Mouse (Mus musculus): ENCODE measurements around the gene Zdhhc17. TPM values are rescaled to one million over a fixed set of nuclear protein-coding genes. Genes with fewer than 3 reads are reported as not detected.
A peak's percentile ranks its signal among the peaks of the same experiment; 100 is the strongest.

Zdhhc17 gene
- polyA plus RNA-seq (2015; fragmentation: Nextera tagmentation; extraction: Ambion mirVana) = 21.6 and 22.0 TPM in 2 replicates

DNA sequence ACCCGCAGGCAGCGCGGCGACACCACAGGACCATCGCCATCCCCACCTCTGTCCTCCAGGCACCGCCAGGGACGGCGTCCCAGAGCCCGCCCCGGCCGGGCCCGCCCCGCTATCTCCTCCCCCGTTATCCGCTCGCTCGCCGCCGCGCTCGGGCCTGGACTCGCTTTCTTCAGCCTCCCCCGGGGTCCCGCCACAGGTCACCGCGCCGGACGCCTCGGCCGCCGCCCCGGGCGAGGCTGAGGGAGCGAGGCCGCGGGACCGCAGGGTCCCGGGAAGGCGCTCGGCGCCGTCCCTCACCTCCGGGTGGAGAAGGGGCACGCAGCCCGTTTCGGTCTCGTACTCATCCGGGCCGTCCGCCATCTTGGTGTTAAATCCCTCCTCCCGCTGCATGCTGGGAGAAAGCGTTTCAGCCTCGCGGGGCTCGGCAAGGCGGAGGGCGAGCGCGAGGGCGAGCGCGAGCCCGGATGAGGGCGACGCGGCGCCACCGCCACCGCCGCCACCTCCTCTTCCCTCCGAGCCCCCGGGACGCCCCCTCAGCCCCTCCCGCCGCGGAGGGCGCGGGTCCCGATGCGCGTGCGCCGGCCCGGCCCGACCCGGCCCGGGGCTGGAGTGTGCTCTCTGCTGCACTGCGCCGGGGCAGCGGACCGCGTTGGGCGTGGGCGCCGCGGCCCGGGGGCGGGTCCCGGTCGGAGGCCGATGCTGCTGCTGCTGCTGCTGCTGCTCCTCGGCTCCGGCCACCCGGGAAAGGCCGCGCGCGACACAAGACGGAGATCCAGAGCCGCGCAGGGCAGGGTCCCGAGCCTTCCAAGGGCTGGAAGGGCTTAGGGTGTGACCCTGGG is at the start of gene Zdhhc17:
Gene Zdhhc17, minus strand, starts transcription at position 500 of the 839 bp plus-strand sequence.
- H3K9ac ChIP-seq = peak within 1 kb of the TSS; percentile 99
- under 1% methylated on average over 98 of the region's 112 CpGs for WGBS
- H3K4me2 ChIP-seq = peak within 1 kb of the TSS; percentile 61
- no peaks in the 10 kb centered on the region; the same call in 1 of the 2 replicates for H3K4me1 ChIP-seq
- peak within 1 kb of the TSS; percentile 98 for H3K27ac ChIP-seq
- no peaks in the 10 kb centered on the region for H3K27me3 ChIP-seq
- H3K4me3 ChIP-seq = peak within 1 kb of the TSS; percentile 87
- no peaks in the 10 kb centered on the region for H3K9me3 ChIP-seq
- H3K36me3 ChIP-seq = no peaks in the 10 kb centered on the region
- ATAC-seq (ENCODE audit: insufficient number of reproducible peaks, low FRiP score, low TSS enrichment, low read depth) = peak; percentile 88

GRCm38 (mm10) chr10:111055770-111056169 is 45.8 kb upstream of the Zdhhc17 start:
- 43% methylated on average over 4 of the region's 4 CpGs for WGBS
- ATAC-seq (ENCODE audit: insufficient number of reproducible peaks, low FRiP score, low TSS enrichment, low read depth) = no peak
- no peak overlapping the region for H3K27ac ChIP-seq
- no peak overlapping the region for H3K9ac ChIP-seq
- H3K9me3 ChIP-seq = no peaks in the 10 kb centered on the region
- no peaks in the 10 kb centered on the region for H3K4me1 ChIP-seq
- H3K27me3 ChIP-seq = no peaks in the 10 kb centered on the region
- no peak overlapping the region for H3K4me3 ChIP-seq
- H3K4me2 ChIP-seq = no peak overlapping the region
- no peaks in the 10 kb centered on the region for H3K36me3 ChIP-seq

DNA sequence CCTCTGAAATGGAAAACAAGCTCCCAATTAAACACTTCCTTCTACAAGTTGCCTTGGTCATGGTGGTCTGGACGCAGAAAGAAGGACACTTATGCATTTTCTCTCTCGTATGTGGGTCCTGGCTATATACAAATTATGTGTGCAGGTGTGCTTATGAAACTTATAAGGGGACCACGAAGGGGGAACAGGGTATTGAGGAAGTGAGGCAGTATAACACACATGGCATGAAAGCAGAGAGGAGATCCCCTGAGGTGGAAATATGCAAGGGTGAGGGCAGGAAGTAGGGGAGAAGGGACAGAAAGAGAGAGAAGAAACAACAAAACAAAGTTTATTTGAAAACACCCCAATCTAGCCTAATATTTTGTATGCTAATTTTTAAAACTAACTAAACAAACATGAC is 41.7 kb upstream of the Zdhhc17 start:
- no peak overlapping the region for H3K4me3 ChIP-seq
- no peaks in the 10 kb centered on the region for H3K9me3 ChIP-seq
- H3K27me3 ChIP-seq = no peaks in the 10 kb centered on the region
- WGBS = 71% methylated on average over 3 of the region's 3 CpGs
- ATAC-seq (ENCODE audit: insufficient number of reproducible peaks, low FRiP score, low TSS enrichment, low read depth) = no peak
- H3K27ac ChIP-seq = no peak overlapping the region
- no peaks in the 10 kb centered on the region for H3K36me3 ChIP-seq
- H3K4me1 ChIP-seq = no peaks in the 10 kb centered on the region
- H3K4me2 ChIP-seq = no peak overlapping the region
- H3K9ac ChIP-seq = no peak overlapping the region

GRCm38 (mm10) chr10:111050511-111050910 is 40.6 kb upstream of the Zdhhc17 start:
- H3K36me3 ChIP-seq = no peaks in the 10 kb centered on the region
- no peaks in the 10 kb centered on the region for H3K27me3 ChIP-seq
- WGBS = 79% methylated on average over 4 of the region's 4 CpGs
- H3K27ac ChIP-seq = no peak overlapping the region
- no peak for ATAC-seq (ENCODE audit: insufficient number of reproducible peaks, low FRiP score, low TSS enrichment, low read depth)
- no peak overlapping the region for H3K4me3 ChIP-seq
- no peak overlapping the region for H3K9ac ChIP-seq
- H3K4me1 ChIP-seq = no peaks in the 10 kb centered on the region
- H3K4me2 ChIP-seq = no peak overlapping the region
- H3K9me3 ChIP-seq = no peaks in the 10 kb centered on the region

DNA sequence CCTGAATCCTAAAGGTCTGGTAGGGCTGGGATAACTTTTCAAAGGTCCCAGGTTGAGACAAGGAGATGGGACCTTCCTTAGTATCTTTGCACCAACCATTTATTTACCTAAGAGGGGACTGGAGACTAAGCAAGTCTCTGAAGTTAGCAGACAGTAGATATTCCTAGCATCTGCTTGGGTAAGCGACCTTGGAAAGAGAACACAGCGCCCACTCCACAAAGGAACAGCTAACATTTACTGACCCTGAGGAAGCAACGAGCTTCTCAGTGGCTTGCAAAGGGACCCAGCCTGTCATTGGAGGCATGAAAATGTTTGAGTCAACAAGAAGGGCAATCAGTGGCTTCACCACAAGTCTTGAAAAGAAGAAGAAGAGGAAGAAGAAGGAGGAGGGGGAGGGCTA is 40.1 kb upstream of the Zdhhc17 start:
- no peaks in the 10 kb centered on the region for H3K36me3 ChIP-seq
- no peak overlapping the region for H3K9ac ChIP-seq
- H3K4me3 ChIP-seq = no peak overlapping the region
- no peak overlapping the region for H3K27ac ChIP-seq
- H3K4me1 ChIP-seq = no peaks in the 10 kb centered on the region
- H3K9me3 ChIP-seq = no peaks in the 10 kb centered on the region
- no peaks in the 10 kb centered on the region for H3K27me3 ChIP-seq
- WGBS = 87% methylated on average over 3 of the region's 3 CpGs
- no peak for ATAC-seq (ENCODE audit: insufficient number of reproducible peaks, low FRiP score, low TSS enrichment, low read depth)
- no peak overlapping the region for H3K4me2 ChIP-seq

DNA sequence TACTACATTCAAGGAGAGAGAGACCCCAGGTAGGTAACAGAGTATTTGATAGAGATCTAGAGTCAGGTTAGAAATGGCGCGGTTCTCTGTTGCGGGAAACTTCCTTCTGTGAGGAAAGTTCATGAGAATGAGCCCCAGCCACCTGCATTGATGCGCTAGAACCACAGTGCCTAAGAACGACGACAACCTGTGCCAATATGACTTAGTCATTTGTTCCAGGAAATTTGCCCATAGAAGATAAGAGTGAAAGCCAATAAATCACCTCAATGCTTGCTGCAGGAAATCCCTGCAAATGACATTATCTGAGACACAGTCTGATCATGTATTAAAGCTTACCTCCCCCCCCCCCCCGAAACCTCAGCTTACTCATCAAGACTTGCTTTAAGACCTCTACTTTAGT is 38.0 kb upstream of the Zdhhc17 start:
- Histone ChIP-seq H3K36me3 (no peaks in the 10 kb centered on the region), H3K9me3 (no peaks in the 10 kb centered on the region), H3K4me2 (no peak overlapping the region), H3K9ac (no peak overlapping the region), H3K4me1 (no peaks in the 10 kb centered on the region), H3K27ac (no peak overlapping the region), H3K4me3 (no peak overlapping the region), H3K27me3 (no peaks in the 10 kb centered on the region)
- 77% methylated on average over 7 of the region's 7 CpGs for WGBS
- ATAC-seq (ENCODE audit: insufficient number of reproducible peaks, low FRiP score, low TSS enrichment, low read depth) = no peak

- Histone ChIP-seq H3K9ac (no peak overlapping the region), H3K9me3 (no peaks in the 10 kb centered on the region), H3K4me1 (no peaks in the 10 kb centered on the region), H3K36me3 (no peaks in the 10 kb centered on the region), H3K27me3 (no peaks in the 10 kb centered on the region), H3K4me3 (no peak overlapping the region), H3K4me2 (no peak overlapping the region), H3K27ac (no peak overlapping the region)
- WGBS = 72% methylated on average over 7 of the region's 7 CpGs
- no peak for ATAC-seq (ENCODE audit: insufficient number of reproducible peaks, low FRiP score, low TSS enrichment, low read depth)
Measured at GRCm38 (mm10) chr10:111040078-111040656, 30.2 kb upstream of the Zdhhc17 start.

DNA sequence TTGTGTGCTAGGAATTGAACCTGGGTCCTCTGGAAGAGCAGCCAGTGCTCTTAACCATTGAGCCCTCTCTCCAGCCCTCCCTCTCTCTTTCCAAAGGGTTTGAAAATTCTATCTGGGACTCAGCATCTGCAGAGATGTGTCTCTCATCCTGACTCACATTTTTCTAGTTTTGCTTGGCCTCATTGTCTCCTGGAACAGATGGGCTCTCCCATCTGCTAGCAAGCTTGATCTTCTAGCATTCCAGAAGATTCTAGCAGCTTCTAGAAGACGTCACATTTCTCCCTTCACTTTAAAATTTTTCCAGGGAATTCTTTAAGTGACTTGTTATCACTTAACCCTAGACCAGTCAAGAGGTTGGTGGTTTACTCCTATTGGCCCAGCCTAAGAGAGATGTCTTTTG is 26.9 kb upstream of the Zdhhc17 start:
- no peak overlapping the region for H3K9ac ChIP-seq
- no peaks in the 10 kb centered on the region for H3K36me3 ChIP-seq
- no peaks in the 10 kb centered on the region for H3K4me1 ChIP-seq
- no peak overlapping the region for H3K27ac ChIP-seq
- H3K27me3 ChIP-seq = no peaks in the 10 kb centered on the region
- no peak overlapping the region for H3K4me3 ChIP-seq
- no peak overlapping the region for H3K4me2 ChIP-seq
- H3K9me3 ChIP-seq = no peaks in the 10 kb centered on the region
- no peak for ATAC-seq (ENCODE audit: insufficient number of reproducible peaks, low FRiP score, low TSS enrichment, low read depth)
- WGBS = 65% methylated on average over 1 of the region's 1 CpGs

GRCm38 (mm10) chr10:111035134-111035533 is 25.2 kb upstream of the Zdhhc17 start:
- Histone ChIP-seq H3K4me2 (no peak overlapping the region), H3K4me3 (no peak overlapping the region), H3K27me3 (no peaks in the 10 kb centered on the region), H3K27ac (no peak overlapping the region), H3K4me1 (0 out of 2 replicates have a peak, but pooled peaks cover 2% of the 10 kb centered on the region), H3K9ac (no peak overlapping the region), H3K9me3 (no peaks in the 10 kb centered on the region), H3K36me3 (no peaks in the 10 kb centered on the region)
- no peak for ATAC-seq (ENCODE audit: insufficient number of reproducible peaks, low FRiP score, low TSS enrichment, low read depth)
- 84% methylated on average over 1 of the region's 1 CpGs for WGBS

DNA sequence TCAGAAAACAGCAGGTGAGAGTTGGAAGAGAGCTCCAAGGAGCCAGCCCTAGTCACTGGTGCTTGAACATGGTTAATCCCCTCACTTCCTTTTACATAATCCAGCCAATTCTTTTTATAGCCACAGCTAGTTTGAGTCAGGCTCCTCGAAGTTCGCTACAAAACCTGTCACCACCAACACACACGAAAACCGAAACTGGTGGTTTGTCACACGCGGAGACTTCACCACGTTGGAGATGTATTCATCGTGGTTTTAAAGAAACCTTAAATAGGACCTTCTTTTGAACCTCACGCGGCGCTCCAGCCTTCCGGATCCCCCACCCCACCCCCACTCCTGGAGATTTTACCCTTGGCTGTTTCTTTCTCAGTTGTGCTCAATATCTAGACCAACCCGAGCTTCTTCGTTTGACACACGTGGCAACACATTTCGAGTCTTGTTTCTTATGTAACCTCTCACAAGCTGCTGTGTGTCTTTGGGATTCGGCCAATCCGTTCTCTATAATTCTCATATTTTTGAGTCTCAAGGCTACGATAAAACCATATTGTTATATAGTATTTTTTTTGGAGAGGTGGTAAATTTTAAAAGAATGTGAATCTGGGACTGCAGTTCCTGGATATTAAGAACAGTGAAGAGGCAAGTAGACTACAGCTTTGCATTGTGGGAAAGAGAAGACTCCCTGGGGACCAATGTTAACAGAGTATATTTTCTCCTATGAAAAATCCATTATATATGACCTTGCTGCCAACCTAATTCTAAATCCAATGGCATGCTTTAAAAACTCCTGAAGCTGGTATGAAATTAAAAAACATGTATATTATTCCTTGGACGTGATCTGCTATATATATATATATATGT is 21.8 kb upstream of the Zdhhc17 start:
- H3K36me3 ChIP-seq = no peaks in the 10 kb centered on the region
- peak overlapping the region; percentile 50 for H3K4me2 ChIP-seq
- H3K27ac ChIP-seq = peak overlapping the region; percentile 63
- H3K9ac ChIP-seq = 0 out of 2 replicates have a peak overlapping the region, but pooled peaks have one; percentile 14
- 0 out of 2 replicates have a peak, but pooled peaks have one; percentile 63 for ATAC-seq (ENCODE audit: insufficient number of reproducible peaks, low FRiP score, low TSS enrichment, low read depth)
- H3K9me3 ChIP-seq = no peaks in the 10 kb centered on the region
- H3K4me1 ChIP-seq = 0 out of 2 replicates have a peak, but pooled peaks cover 2% of the 10 kb centered on the region
- WGBS = 21% methylated on average over 20 of the region's 20 CpGs
- H3K27me3 ChIP-seq = no peaks in the 10 kb centered on the region
- H3K4me3 ChIP-seq = peak overlapping the region; percentile 33

- H3K9ac ChIP-seq = no peak overlapping the region
- 0 out of 2 replicates have a peak, but pooled peaks cover 2% of the 10 kb centered on the region for H3K4me1 ChIP-seq
- H3K36me3 ChIP-seq = no peaks in the 10 kb centered on the region
- no peaks in the 10 kb centered on the region for H3K27me3 ChIP-seq
- no peak for ATAC-seq (ENCODE audit: insufficient number of reproducible peaks, low FRiP score, low TSS enrichment, low read depth)
- WGBS = 76% methylated on average over 2 of the region's 2 CpGs
- H3K9me3 ChIP-seq = no peaks in the 10 kb centered on the region
- H3K4me3 ChIP-seq = no peak overlapping the region
- H3K27ac ChIP-seq = no peak overlapping the region
- no peak overlapping the region for H3K4me2 ChIP-seq
Measured at GRCm38 (mm10) chr10:111030845-111031244, 20.9 kb upstream of the Zdhhc17 start.

Data from limb, embryonic 15.5 days (tissue).